Mouse (Mus musculus) gastrocnemius, postnatal 4 days (tissue): ENCODE measurements around the gene Olfr1432. TPM values are rescaled to one million over a fixed set of nuclear protein-coding genes. Genes with fewer than 3 reads are reported as not detected.
"Not testable (repeated sequence)": the region's sequence is repeated elsewhere in the genome, so short reads cannot be mapped to it uniquely, and the experiment has no call there.

Source experiments
- DNase-seq, 2 experiments: peaks; one replicate each; pipeline ENCODE4 v3.0.0; 2021 to 2022; ENCODE audit warnings: low spot score in 2 of 2, mixed read lengths in 2 of 2
- long read RNA-seq, 2 experiments: library from polyadenylated mRNA; stranded (forward); transcript quantifications; one replicate each; pipeline ENCODE4 v2.0.0; 2021
- total RNA-seq, 2 experiments: library from RNA; stranded (reverse); gene quantifications; 2 replicates each; pipeline ENCODE4 v1.2.3; 2021

Olfr1432 gene
- not detected for total RNA-seq
- long read RNA-seq, experiment 1, result 0 reads
- long read RNA-seq, experiment 2, result 0 reads

- not testable (repeated sequence) for DNase-seq
Measured at GRCm38 (mm10) chr19:12232496-12232895, at the start of gene Olfr1432. TSS of gene Olfr1432 (minus strand) at chr19:12232596.

GRCm38 (mm10) chr19:12279554-12279953 is 47.2 kb upstream of the Olfr1432 start, which contains the start of gene Olfr1434:
TSS of gene Olfr1434 (plus strand) at chr19:12279854.
- no peak for DNase-seq

- no peak for DNase-seq
Measured at GRCm38 (mm10) chr19:12260732-12261131, 28.3 kb upstream of the Olfr1432 start, which contains the start of gene Olfr235. TSS of gene Olfr235 (plus strand) at chr19:12261032.

- no peak for DNase-seq
Measured at GRCm38 (mm10) chr19:12241559-12241958, 9.2 kb upstream of the Olfr1432 start, which contains the start of gene Olfr262. TSS of gene Olfr262 (minus strand) at chr19:12241659.

GRCm38 (mm10) chr19:12200334-12200733 is 32.1 kb downstream of the Olfr1432 start, which contains the start of gene Olfr1431:
TSS of gene Olfr1431 (plus strand) at chr19:12200634.
- DNase-seq, result no peak

GRCm38 (mm10) chr19:12199076-12199475 is 33.3 kb downstream of the Olfr1432 start:
- not testable (repeated sequence) for DNase-seq

Other genes with a start within 250 kb of the Olfr1432 start
- not detected for gene Olfr1423, start 191.3 kb downstream of the Olfr1432 start, total RNA-seq
- gene Olfr1424, start 169.9 kb downstream of the Olfr1432 start, total RNA-seq, result not detected
- not detected for gene Olfr1425, start 154.9 kb downstream of the Olfr1432 start, total RNA-seq
- gene Olfr1426, start 140.6 kb downstream of the Olfr1432 start, total RNA-seq, result not detected
- gene Olfr1427, start 129.3 kb downstream of the Olfr1432 start, total RNA-seq, result not detected
- not detected for gene Olfr1428, start 116.7 kb downstream of the Olfr1432 start, total RNA-seq
- not detected for gene Olfr76, start 109.4 kb downstream of the Olfr1432 start, total RNA-seq
- not detected for gene Olfr1555-ps1, start 62.5 kb downstream of the Olfr1432 start, total RNA-seq
- gene Olfr1431, start 32.0 kb downstream of the Olfr1432 start, total RNA-seq, result not detected
- gene Olfr262, start 9.1 kb upstream of the Olfr1432 start, total RNA-seq, result not detected
- gene Olfr235, start 28.4 kb upstream of the Olfr1432 start, total RNA-seq, result not detected
- not detected for gene Olfr1434, start 47.3 kb upstream of the Olfr1432 start, total RNA-seq
- not detected for gene Olfr1436, start 66.5 kb upstream of the Olfr1432 start, total RNA-seq
- not detected for gene Olfr1437, start 92.5 kb upstream of the Olfr1432 start, total RNA-seq
- gene Olfr1438-ps1, start 103.3 kb upstream of the Olfr1432 start, total RNA-seq, result not detected
- gene Olfr1440, start 154.7 kb upstream of the Olfr1432 start, total RNA-seq, result not detected
- not detected for gene Olfr1441, start 184.8 kb upstream of the Olfr1432 start, total RNA-seq
- gene Pfpl, start 195.3 kb upstream of the Olfr1432 start, total RNA-seq, result not detected
- 1 to 10 TPM; 3.7 to 3.9 TPM for gene Mpeg1, start 228.2 kb upstream of the Olfr1432 start, total RNA-seq